Mouse (Mus musculus): ENCODE results near the gene Muc1. TPM values are rescaled to one million over a fixed set of nuclear protein-coding genes. Genes with fewer than 3 reads are reported as not detected.

Gene Muc1
- 0.47 TPM in 1 of 2 replicates, not detected in the other for polyA plus RNA-seq (2012; ENCODE audit: insufficient read depth, insufficient read length, missing spikeins)

- H3K4me3 ChIP-seq (ENCODE audit: insufficient read depth, low read length): peak within 1 kb of the TSS; percentile 64
- peaks cover 17% of the 10 kb centered on the region for H3K4me1 ChIP-seq (ENCODE audit: control insufficient read depth, insufficient read depth, low read length)
- no peak within 1 kb of the TSS for H3K27ac ChIP-seq (ENCODE audit: insufficient read depth, low read depth, low read length)
- no peak for TF ChIP-seq POLR2A (IDR thresholded peaks at IDR 0.05; ENCODE audit: borderline replicate concordance, low read depth, low read length)
- TF ChIP-seq CTCF (IDR thresholded peaks at IDR 0.05; ENCODE audit: low read depth, low read length): no peak
Measured at GRCm38 (mm10) chr3:89228836-89229235, at the start of gene Muc1. Muc1 (plus strand) TSS chr3:89229057.

- no peak overlapping the region for H3K27ac ChIP-seq (ENCODE audit: insufficient read depth, low read depth, low read length)
- no peak overlapping the region for H3K4me3 ChIP-seq (ENCODE audit: insufficient read depth, low read length)
- H3K4me1 ChIP-seq (ENCODE audit: control insufficient read depth, insufficient read depth, low read length): peaks cover 4% of the 10 kb centered on the region
- no peak for TF ChIP-seq CTCF (IDR thresholded peaks at IDR 0.05; ENCODE audit: low read depth, low read length)
- no peak for TF ChIP-seq POLR2A (IDR thresholded peaks at IDR 0.05; ENCODE audit: borderline replicate concordance, low read depth, low read length)
Measured at GRCm38 (mm10) chr3:89181749-89182500, 46.9 kb upstream of the Muc1 start.

- TF ChIP-seq POLR2A (IDR thresholded peaks at IDR 0.05; ENCODE audit: borderline replicate concordance, low read depth, low read length): no peak
- TF ChIP-seq CTCF (IDR thresholded peaks at IDR 0.05; ENCODE audit: low read depth, low read length): no peak
- Histone ChIP-seq H3K4me3 (ENCODE audit: insufficient read depth, low read length) (no peak overlapping the region), H3K27ac (ENCODE audit: insufficient read depth, low read depth, low read length) (no peak overlapping the region), H3K4me1 (ENCODE audit: control insufficient read depth, insufficient read depth, low read length) (peaks cover 4% of the 10 kb centered on the region)
Measured at GRCm38 (mm10) chr3:89182531-89183057, 46.3 kb upstream of the Muc1 start.

GRCm38 (mm10) chr3:89183058-89183958, 45.5 kb upstream of the Muc1 start, which contains the start of gene Fam189b:
Fam189b (plus strand) TSS chr3:89183143.
- H3K4me3 ChIP-seq (ENCODE audit: insufficient read depth, low read length): peak within 1 kb of the TSS; percentile 49
- peaks cover 4% of the 10 kb centered on the region for H3K4me1 ChIP-seq (ENCODE audit: control insufficient read depth, insufficient read depth, low read length)
- no peak within 1 kb of the TSS for H3K27ac ChIP-seq (ENCODE audit: insufficient read depth, low read depth, low read length)
- TF ChIP-seq POLR2A (IDR thresholded peaks at IDR 0.05; ENCODE audit: borderline replicate concordance, low read depth, low read length): no peak
- no peak for TF ChIP-seq CTCF (IDR thresholded peaks at IDR 0.05; ENCODE audit: low read depth, low read length)

GRCm38 (mm10) chr3:89183959-89184315, 44.9 kb upstream of the Muc1 start:
- H3K4me1 ChIP-seq (ENCODE audit: control insufficient read depth, insufficient read depth, low read length): peaks cover under 1% of the 10 kb centered on the region
- TF ChIP-seq POLR2A (IDR thresholded peaks at IDR 0.05; ENCODE audit: borderline replicate concordance, low read depth, low read length) (no peak), CTCF (IDR thresholded peaks at IDR 0.05; ENCODE audit: low read depth, low read length) (no peak)
- no peak overlapping the region for H3K27ac ChIP-seq (ENCODE audit: insufficient read depth, low read depth, low read length)
- H3K4me3 ChIP-seq (ENCODE audit: insufficient read depth, low read length): no peak overlapping the region

GRCm38 (mm10) chr3:89187197-89187596, 41.7 kb upstream of the Muc1 start:
- Histone ChIP-seq H3K4me3 (ENCODE audit: insufficient read depth, low read length) (no peak overlapping the region), H3K4me1 (ENCODE audit: control insufficient read depth, insufficient read depth, low read length) (no peaks in the 10 kb centered on the region), H3K27ac (ENCODE audit: insufficient read depth, low read depth, low read length) (no peak overlapping the region)
- TF ChIP-seq CTCF (IDR thresholded peaks at IDR 0.05; ENCODE audit: low read depth, low read length) (no peak), POLR2A (IDR thresholded peaks at IDR 0.05; ENCODE audit: borderline replicate concordance, low read depth, low read length) (no peak)

GRCm38 (mm10) chr3:89187690-89188477, 41.0 kb upstream of the Muc1 start:
- H3K4me3 ChIP-seq (ENCODE audit: insufficient read depth, low read length): no peak overlapping the region

GRCm38 (mm10) chr3:89188478-89188875, 40.4 kb upstream of the Muc1 start:
- H3K4me1 ChIP-seq (ENCODE audit: control insufficient read depth, insufficient read depth, low read length): no peaks in the 10 kb centered on the region
- TF ChIP-seq CTCF (IDR thresholded peaks at IDR 0.05; ENCODE audit: low read depth, low read length) (no peak), POLR2A (IDR thresholded peaks at IDR 0.05; ENCODE audit: borderline replicate concordance, low read depth, low read length) (no peak)
- H3K27ac ChIP-seq (ENCODE audit: insufficient read depth, low read depth, low read length): no peak overlapping the region
- no peak overlapping the region for H3K4me3 ChIP-seq (ENCODE audit: insufficient read depth, low read length)

More at GRCm38 (mm10) chr3:89187690-89188477, 41.0 kb upstream of the Muc1 start:
- no peak for TF ChIP-seq POLR2A (IDR thresholded peaks at IDR 0.05; ENCODE audit: borderline replicate concordance, low read depth, low read length)
- TF ChIP-seq CTCF (IDR thresholded peaks at IDR 0.05; ENCODE audit: low read depth, low read length): no peak
- no peaks in the 10 kb centered on the region for H3K4me1 ChIP-seq (ENCODE audit: control insufficient read depth, insufficient read depth, low read length)
- no peak overlapping the region for H3K27ac ChIP-seq (ENCODE audit: insufficient read depth, low read depth, low read length)

GRCm38 (mm10) chr3:89190436-89190835, 38.4 kb upstream of the Muc1 start:
- TF ChIP-seq POLR2A (IDR thresholded peaks at IDR 0.05; ENCODE audit: borderline replicate concordance, low read depth, low read length) (no peak), CTCF (IDR thresholded peaks at IDR 0.05; ENCODE audit: low read depth, low read length) (no peak)
- Histone ChIP-seq H3K4me3 (ENCODE audit: insufficient read depth, low read length) (no peak overlapping the region), H3K4me1 (ENCODE audit: control insufficient read depth, insufficient read depth, low read length) (no peaks in the 10 kb centered on the region), H3K27ac (ENCODE audit: insufficient read depth, low read depth, low read length) (no peak overlapping the region)

All from bone marrow macrophage, adult 2 months (primary cell).